Mouse (Mus musculus) forebrain, postnatal 0 days (tissue): ENCODE results near the gene Ptpn7. TPM values are rescaled to one million over a fixed set of nuclear protein-coding genes. Genes with fewer than 3 reads are reported as not detected.

Source experiments
- ATAC-seq: fragments of 200-750 bp; cut with Nextera tagmentation; 2 replicates; pipeline ENCODE4 v1.8.0; 2017; ENCODE audit warnings: mild to moderate bottlenecking, moderate library complexity
- DNase-seq: peaks from one replicate; pipeline ENCODE4 v3.0.0-alpha.2; 2015
- H3K27ac ChIP-seq: fragments of 300-500 bp; sonication (generic); 2 replicates; pipeline ENCODE4 v1.5.1; 2014; ENCODE audit warnings: low read depth, mild to moderate bottlenecking, antibody characterized with exemption, low read length, moderate library complexity, mixed read lengths
- H3K27me3 ChIP-seq: fragments of 300-500 bp; sonication (generic); 2 replicates; pipeline ENCODE4 v1.6.1; 2014; ENCODE audit warnings: mild to moderate bottlenecking, low read length, mixed read lengths; ENCODE audit not compliant: insufficient read depth
- H3K36me3 ChIP-seq: fragments of 300-500 bp; sonication (generic); 2 replicates; pipeline ENCODE4 v1.6.1; 2014; ENCODE audit warnings: mild to moderate bottlenecking, moderate library complexity; ENCODE audit not compliant: insufficient read depth
- H3K4me1 ChIP-seq: fragments of 300-500 bp; sonication (generic); 2 replicates; pipeline ENCODE4 v1.6.1; 2014; ENCODE audit warnings: antibody characterized with exemption; ENCODE audit not compliant: insufficient read depth
- H3K4me2 ChIP-seq: fragments of 300-500 bp; sonication (generic); 2 replicates; pipeline ENCODE4 v1.6.1; 2014; ENCODE audit warnings: low read depth, mild to moderate bottlenecking, moderate library complexity
- H3K4me3 ChIP-seq: fragments of 300-500 bp; sonication (generic); 2 replicates; pipeline ENCODE4 v1.5.1; 2014; ENCODE audit warnings: low read depth, low read length, mixed read lengths
- H3K9ac ChIP-seq: fragments of 300-500 bp; sonication (generic); 2 replicates; pipeline ENCODE4 v1.6.1; 2014; ENCODE audit warnings: mild to moderate bottlenecking
- H3K9me3 ChIP-seq: fragments of 300-500 bp; sonication (generic); 2 replicates; pipeline ENCODE4 v1.6.1; 2016; ENCODE audit warnings: low read length
- CTCF ChIP-seq: sonication (generic); IDR thresholded peaks from 2 replicates; pipeline ENCODE4 v1.5.1; 2016; ENCODE audit warnings: antibody characterized with exemption, control low read depth, low read depth
- WGBS: fragments of 180-500 bp; shearing (Covaris S2); extraction: QIAGEN DNeasy Blood & Tissue Kit; methylation state at CpG from one replicate; pipeline ENCODE4 v1.1.7; 2014; 5-methylcytosine and 5-hydroxymethylcytosine counted together
- polyA plus RNA-seq: library from polyadenylated mRNA; unstranded; fragments of >200 nt; fragmentation: Nextera tagmentation; extraction: Ambion mirVana; gene quantifications from 2 replicates; pipeline ENCODE4 v1.2.1, GENCODE M21; 2015
- total RNA-seq: library from RNA; depleted of rRNA; stranded (reverse); fragments of >200 nt; gene quantifications from 2 replicates; pipeline ENCODE4 v1.2.3, GENCODE M21; 2014; rRNA removed

Gene Ptpn7
- total RNA-seq (0.10 and 0.31 TPM in 2 replicates), polyA plus RNA-seq (0.12 and 0.15 TPM in 2 replicates)

GRCm38 (mm10) chr1:135132473-135132872 is at the start of gene Ptpn7:
Ptpn7 (plus strand) TSS chr1:135132700.
- peak; percentile 75 for TF ChIP-seq CTCF
- 36% methylated on average over 10 of the region's 10 CpGs for WGBS
- DNase-seq (peak; percentile 36), ATAC-seq (peak; percentile 51; the same call in 1 of the 2 replicates)
- Histone ChIP-seq H3K4me3 (no peak within 1 kb of the TSS), H3K27ac (no peak within 1 kb of the TSS), H3K4me1 (no peaks in the 10 kb centered on the region), H3K4me2 (no peak within 1 kb of the TSS), H3K9me3 (no peaks in the 10 kb centered on the region), H3K27me3 (no peaks in the 10 kb centered on the region), H3K36me3 (no peaks in the 10 kb centered on the region), H3K9ac (no peak within 1 kb of the TSS)

- Histone ChIP-seq H3K9ac (no peak overlapping the region), H3K27ac (no peak overlapping the region), H3K27me3 (no peaks in the 10 kb centered on the region), H3K36me3 (no peaks in the 10 kb centered on the region), H3K9me3 (no peaks in the 10 kb centered on the region), H3K4me1 (no peaks in the 10 kb centered on the region), H3K4me2 (no peak overlapping the region), H3K4me3 (no peak overlapping the region)
- no peak for ATAC-seq
- no peak for TF ChIP-seq CTCF
- WGBS: 57% methylated on average over 9 of the region's 9 CpGs
- no peak for DNase-seq
Measured at GRCm38 (mm10) chr1:135083465-135083864, 49.0 kb upstream of the Ptpn7 start.

GRCm38 (mm10) chr1:135085296-135085871 is 47.1 kb upstream of the Ptpn7 start:
- Histone ChIP-seq H3K9ac (no peak overlapping the region), H3K36me3 (no peaks in the 10 kb centered on the region), H3K4me1 (no peaks in the 10 kb centered on the region), H3K4me2 (0 out of 2 replicates have a peak overlapping the region, but pooled peaks have one; percentile 8), H3K27ac (no peak overlapping the region), H3K27me3 (no peaks in the 10 kb centered on the region), H3K9me3 (no peaks in the 10 kb centered on the region), H3K4me3 (0 out of 2 replicates have a peak overlapping the region, but pooled peaks have one; percentile 2)
- WGBS: 17% methylated on average over 28 of the region's 28 CpGs
- ATAC-seq: no peak
- no peak for TF ChIP-seq CTCF
- no peak for DNase-seq

- DNase-seq (no peak), ATAC-seq (no peak)
- no peaks in the 10 kb centered on the region for H3K4me1 ChIP-seq
- no peak overlapping the region for H3K27ac ChIP-seq
- no peaks in the 10 kb centered on the region for H3K36me3 ChIP-seq
- no peak overlapping the region for H3K4me3 ChIP-seq
- no peaks in the 10 kb centered on the region for H3K9me3 ChIP-seq
- TF ChIP-seq CTCF: no peak
- no peak overlapping the region for H3K9ac ChIP-seq
- H3K4me2 ChIP-seq: no peak overlapping the region
- WGBS: 44% methylated on average over 7 of the region's 7 CpGs
- no peaks in the 10 kb centered on the region for H3K27me3 ChIP-seq
Measured at GRCm38 (mm10) chr1:135086015-135086414, 46.5 kb upstream of the Ptpn7 start.

GRCm38 (mm10) chr1:135087414-135087813 is 45.1 kb upstream of the Ptpn7 start:
- no peaks in the 10 kb centered on the region for H3K9me3 ChIP-seq
- H3K27me3 ChIP-seq: no peaks in the 10 kb centered on the region
- no peak overlapping the region for H3K9ac ChIP-seq
- H3K4me1 ChIP-seq: no peaks in the 10 kb centered on the region
- no peak overlapping the region for H3K4me2 ChIP-seq
- DNase-seq: no peak
- WGBS: 53% methylated on average over 1 of the region's 1 CpGs
- H3K36me3 ChIP-seq: no peaks in the 10 kb centered on the region
- no peak overlapping the region for H3K4me3 ChIP-seq
- ATAC-seq: peak; percentile 54
- no peak overlapping the region for H3K27ac ChIP-seq
- TF ChIP-seq CTCF: no peak

- WGBS: 64% methylated on average over 10 of the region's 10 CpGs
- ATAC-seq (no peak), DNase-seq (no peak)
- Histone ChIP-seq H3K4me3 (no peak overlapping the region), H3K9ac (no peak overlapping the region), H3K27ac (no peak overlapping the region), H3K4me2 (no peak overlapping the region), H3K36me3 (no peaks in the 10 kb centered on the region), H3K27me3 (no peaks in the 10 kb centered on the region), H3K9me3 (no peaks in the 10 kb centered on the region), H3K4me1 (no peaks in the 10 kb centered on the region)
- TF ChIP-seq CTCF: no peak
Measured at GRCm38 (mm10) chr1:135089626-135090025, 42.9 kb upstream of the Ptpn7 start.

GRCm38 (mm10) chr1:135090914-135091313 is 41.6 kb upstream of the Ptpn7 start:
- no peak for ATAC-seq
- no peak for DNase-seq
- Histone ChIP-seq H3K27ac (no peak overlapping the region), H3K4me3 (no peak overlapping the region), H3K36me3 (no peaks in the 10 kb centered on the region), H3K9me3 (no peaks in the 10 kb centered on the region), H3K27me3 (no peaks in the 10 kb centered on the region), H3K4me1 (no peaks in the 10 kb centered on the region), H3K4me2 (no peak overlapping the region), H3K9ac (no peak overlapping the region)
- no peak for TF ChIP-seq CTCF
- WGBS: 71% methylated on average over 3 of the region's 3 CpGs
